Mouse (Mus musculus): Measurements from ENCODE around the gene Ptpn1.

Ptpn1 gene

GRCm38 (mm10) chr2:167963778-167964300, 32.0 kb downstream of the Ptpn1 start:
- in situ Hi-C loops (cut with MboI, MseI), result loop anchor here (25.0 kb wide), 1 partner anchor 623 kb away; no protein-coding TSS in a partner anchor

DNA sequence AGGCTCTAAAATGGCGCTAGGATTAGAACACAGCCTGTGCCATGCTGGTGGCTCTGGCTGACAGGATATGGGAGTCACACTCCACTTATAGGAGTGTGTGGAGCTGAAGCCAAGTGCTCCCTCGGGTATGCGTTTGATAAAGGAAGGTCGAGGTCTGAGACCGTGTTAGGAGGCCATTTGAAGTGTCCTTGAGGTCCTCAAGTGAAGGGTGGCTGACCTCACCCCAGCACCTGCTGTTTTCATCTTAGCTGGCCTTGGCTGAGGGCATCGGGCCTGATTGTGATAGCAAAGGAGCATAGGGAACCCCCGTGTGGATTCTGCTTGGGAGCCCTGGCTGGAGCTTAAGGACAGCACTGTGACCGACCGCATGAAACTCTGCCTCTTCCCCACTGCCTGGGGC, 32.5 kb downstream of the Ptpn1 start:
- in situ Hi-C loops (cut with MboI, MseI), result loop anchor here (25.0 kb wide), 1 partner anchor 623 kb away; no protein-coding TSS in a partner anchor

DNA sequence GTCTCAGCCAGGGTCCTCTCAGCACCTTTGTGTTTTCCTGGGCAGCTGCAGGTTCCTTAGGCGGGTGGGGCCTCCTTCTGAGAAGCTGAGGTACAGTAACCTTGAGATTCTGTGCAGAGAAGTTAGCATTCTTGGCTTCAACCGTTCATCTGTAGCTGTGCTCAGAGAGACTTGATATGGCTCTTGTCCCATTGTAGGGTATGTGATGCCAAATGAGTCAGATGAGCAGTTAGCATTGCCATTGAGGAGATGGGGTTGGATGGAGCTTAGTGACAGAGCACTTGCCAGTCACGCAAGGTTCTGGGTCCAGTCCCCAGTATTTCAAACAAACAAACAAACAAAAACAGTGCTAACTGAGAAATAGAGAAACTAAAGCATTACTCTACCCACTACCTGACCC, 34.1 kb downstream of the Ptpn1 start:
- in situ Hi-C loops (cut with MboI, MseI), result loop anchor here (25.0 kb wide), 1 partner anchor 621 kb away; no protein-coding TSS in a partner anchor

- in situ Hi-C loops (cut with MboI, MseI), result loop anchor here (25.0 kb wide), 1 partner anchor 619 kb away; no protein-coding TSS in a partner anchor
Observed at GRCm38 (mm10) chr2:167968504-167968903, 36.6 kb downstream of the Ptpn1 start.

- in situ Hi-C loops (cut with MboI, MseI), result loop anchor here (25.0 kb wide), 1 partner anchor 617 kb away; no protein-coding TSS in a partner anchor
Observed at GRCm38 (mm10) chr2:167969851-167970541, 38.1 kb downstream of the Ptpn1 start.

DNA sequence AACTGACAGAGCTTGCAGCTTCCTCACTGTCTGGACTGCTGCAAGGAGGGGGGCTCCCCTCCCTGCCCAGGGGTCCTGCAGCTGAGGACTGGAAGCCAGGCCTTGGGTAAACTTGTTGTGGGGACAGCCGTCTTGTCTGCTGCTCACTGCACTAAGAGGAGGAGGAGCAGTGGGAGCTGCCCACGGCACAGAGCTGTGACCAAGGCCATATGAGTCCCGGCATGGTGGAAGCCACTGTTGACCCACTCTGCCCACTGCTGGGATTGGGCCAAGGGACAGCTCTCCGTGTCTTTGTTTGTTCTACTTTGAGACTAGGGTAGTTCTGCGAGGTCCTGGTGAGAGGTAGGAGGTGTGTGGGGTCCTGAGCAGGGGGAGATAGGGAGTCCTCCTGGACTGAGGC, 40.3 kb downstream of the Ptpn1 start:
- in situ Hi-C loops (cut with MboI, MseI), result loop anchor here (25.0 kb wide), 1 partner anchor 615 kb away; no protein-coding TSS in a partner anchor

GRCm38 (mm10) chr2:167972809-167973208, 41.0 kb downstream of the Ptpn1 start:
- in situ Hi-C loops (cut with MboI, MseI), result loop anchor here (25.0 kb wide), 1 partner anchor 614 kb away; no protein-coding TSS in a partner anchor

GRCm38 (mm10) chr2:167975746-167976145, 43.9 kb downstream of the Ptpn1 start:
- in situ Hi-C loops (cut with MboI, MseI), result no loop called here

GRCm38 (mm10) chr2:167978271-167978670, 46.4 kb downstream of the Ptpn1 start:
- in situ Hi-C loops (cut with MboI, MseI), result no loop called here

DNA sequence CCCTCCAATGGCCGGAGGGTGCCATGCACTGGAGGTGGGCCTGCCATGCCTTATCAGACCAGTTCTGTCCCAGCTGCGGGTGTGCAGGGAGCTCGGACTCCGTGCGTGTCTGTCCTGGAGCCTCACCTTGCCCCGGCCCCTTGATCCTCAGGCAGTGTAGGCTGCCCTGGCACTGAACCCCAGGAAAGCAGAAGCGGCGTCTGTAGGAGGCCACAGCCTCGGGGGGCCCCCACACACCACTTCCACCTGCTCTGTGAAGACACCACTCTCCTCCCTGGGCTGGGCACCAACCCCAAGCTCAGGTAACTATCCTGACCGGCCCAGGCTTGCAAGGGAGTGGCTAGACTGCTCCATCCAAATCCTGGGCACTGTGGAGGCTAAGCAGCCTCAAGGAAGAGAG, 48.5 kb downstream of the Ptpn1 start:
- in situ Hi-C loops (cut with MboI, MseI), result no loop called here

DNA sequence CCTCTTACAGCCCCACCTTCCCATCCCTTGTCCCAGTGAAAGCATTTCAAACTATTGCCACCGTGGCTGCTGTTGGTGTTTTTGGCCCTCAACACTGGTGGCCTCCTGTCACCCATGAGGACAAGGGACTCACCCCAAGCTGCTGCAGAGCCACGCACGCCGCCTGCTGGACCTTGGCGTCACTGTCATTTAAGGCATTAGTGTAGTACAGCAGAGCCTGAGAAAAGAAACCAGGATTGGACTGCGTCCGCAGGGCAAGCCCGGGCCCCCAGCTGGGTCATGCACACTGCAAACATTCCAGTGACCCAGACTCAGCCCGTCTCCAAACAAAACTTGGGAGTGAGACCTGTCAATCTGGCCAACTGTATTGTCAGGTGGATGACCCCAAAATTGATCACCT, 50.8 kb downstream of the Ptpn1 start:
- in situ Hi-C loops (cut with MboI, MseI), result no loop called here

GRCm38 (mm10) chr2:167984371-167984770, 52.5 kb downstream of the Ptpn1 start:
- in situ Hi-C loops (cut with MboI, MseI), result no loop called here

DNA sequence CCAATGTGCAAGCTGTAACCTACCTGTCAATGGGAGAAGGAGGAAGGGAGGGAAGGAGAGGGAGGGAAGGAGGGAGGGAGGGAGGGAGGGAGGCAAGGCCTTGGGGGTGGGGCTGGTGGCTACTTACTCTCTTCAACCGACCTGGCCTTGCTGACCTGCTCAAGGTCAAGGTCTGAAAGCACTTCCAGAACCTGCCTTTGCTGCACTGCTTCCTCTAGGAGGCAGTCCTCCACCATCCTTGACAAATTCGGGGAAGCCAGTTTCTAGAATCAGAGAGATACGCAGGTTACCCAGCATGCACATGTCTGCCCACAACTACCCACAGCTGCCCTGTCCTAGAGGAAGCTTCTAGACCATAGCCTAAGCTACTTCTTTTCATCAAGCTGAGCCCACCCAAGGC, 53.1 kb downstream of the Ptpn1 start:
- in situ Hi-C loops (cut with MboI, MseI), result no loop called here

GRCm38 (mm10) chr2:167986762-167987161, 54.9 kb downstream of the Ptpn1 start:
- in situ Hi-C loops (cut with MboI, MseI), result no loop called here

DNA sequence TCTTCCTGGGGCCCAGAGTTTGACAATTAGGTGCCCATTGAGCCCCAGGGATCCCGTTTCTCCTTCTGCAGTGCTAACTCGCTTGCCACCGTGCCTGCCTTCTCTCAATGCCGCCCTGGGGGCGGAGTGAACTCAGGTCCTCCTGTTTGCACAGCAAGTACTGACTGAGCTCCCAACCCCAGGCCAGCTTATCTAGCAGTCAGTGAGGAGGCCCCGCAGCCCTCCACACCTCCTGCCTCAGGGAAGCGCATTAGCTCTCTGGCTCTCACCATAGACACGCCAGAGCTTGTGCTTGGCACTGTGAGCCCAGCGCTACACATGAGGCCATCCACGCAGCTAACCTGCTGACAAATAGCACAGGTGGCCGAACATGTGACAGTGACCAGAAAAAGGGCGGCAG, 55.8 kb downstream of the Ptpn1 start:
- in situ Hi-C loops (cut with MboI, MseI), result no loop called here

DNA sequence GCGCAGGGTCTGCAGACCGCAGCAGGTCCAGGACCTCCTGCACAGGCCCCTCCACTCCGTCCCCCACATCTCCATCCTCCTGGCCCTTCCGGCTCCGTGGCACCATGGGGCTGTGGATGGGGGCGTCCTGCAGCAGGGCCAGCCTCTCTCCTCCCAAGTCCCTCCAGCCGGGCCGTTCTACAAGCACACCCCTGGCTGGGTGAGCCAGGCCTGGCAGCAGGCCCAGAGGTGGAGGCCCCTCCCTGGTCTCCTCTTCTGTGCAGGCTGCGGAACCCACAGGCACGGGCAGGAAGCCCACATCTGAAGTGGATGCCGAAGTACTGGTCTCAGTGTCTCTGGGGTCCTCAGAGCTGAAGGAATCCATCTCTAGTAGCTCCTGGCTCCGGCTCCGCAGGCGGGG, 57.5 kb downstream of the Ptpn1 start:
- in situ Hi-C loops (cut with MboI, MseI), result no loop called here

DNA sequence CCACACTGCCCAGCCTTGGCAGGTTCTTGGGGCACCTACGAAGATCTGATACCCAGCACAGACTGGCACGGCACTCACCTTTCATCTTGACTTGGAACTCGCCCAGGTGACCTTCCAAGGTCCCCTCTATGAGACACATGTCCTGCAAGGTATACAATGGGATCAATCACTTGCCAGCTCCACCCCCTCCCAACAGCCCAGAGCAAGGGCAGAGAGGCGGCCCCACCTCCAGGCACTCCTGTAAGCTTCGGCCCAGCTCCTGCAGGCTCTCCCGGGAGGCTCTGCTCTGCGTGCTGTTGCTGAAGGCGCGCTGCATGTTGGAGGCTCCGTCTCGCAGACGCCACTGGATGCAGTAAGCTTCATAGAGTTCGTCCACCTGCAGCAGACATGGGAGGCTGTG, 61.4 kb downstream of the Ptpn1 start:
- in situ Hi-C loops (cut with MboI, MseI), result no loop called here

DNA sequence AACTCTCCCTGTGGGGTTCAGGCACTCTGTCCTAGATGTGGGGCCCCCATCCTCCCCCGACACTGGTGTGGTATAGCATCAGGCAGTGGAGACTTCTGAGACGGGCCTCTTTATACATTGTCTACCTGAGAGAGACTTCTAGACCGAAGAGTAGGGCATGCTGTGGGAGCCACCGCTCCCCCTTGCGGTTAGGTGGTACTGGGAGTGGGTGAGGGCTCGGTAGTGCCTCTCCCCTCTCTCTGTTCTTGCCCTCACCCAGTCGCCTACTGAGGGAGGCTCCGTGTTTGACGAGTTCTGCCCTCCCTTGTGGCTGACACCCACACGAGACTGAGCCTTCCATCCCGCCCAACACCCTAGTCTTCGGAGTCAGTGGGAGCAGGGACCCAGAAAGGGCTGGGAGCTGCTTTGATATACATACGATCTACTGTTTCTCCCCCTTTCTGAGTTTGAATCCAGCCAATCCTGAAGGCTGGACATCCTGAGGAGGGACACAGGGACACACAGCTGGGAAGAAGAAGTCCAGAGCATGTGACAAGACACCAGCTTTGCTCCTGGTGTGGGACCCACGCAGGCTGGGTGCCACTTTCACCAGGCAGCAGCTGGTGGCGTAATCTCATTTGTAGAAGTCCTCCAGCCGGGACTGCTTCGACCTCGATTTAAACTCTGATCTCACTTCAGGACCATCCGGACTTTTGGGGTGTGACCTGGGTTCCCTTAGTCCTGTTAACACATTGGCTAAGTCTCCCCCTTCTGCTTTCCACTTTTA, 64.2 kb downstream of the Ptpn1 start:
- in situ Hi-C loops (cut with MboI, MseI), result no loop called here

DNA sequence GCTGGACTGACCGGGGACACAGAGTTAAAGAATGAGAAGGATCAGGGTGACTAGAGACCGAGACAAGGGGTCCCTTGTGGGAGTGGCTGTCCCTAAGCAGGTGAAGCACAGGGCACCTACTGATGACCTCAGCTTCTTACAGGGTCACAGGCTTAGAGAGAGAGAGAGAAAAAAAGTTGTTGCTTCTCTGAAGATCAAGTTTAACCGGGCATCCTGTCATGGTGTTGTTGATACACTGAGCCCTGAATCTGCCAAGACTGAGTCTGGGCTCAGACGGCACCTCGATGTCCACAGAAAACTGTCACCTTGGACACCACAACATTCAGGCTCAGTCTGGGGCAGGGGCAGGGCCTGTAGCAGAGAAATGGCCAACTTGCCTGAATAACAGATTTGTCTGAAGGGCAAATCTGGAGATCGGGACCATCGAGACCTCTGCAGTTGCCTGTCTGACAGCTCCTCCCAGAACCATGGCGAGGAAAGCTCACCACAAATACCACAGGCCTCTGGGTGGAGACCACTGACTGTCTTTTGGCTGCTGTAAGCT, 64.9 kb downstream of the Ptpn1 start:
- in situ Hi-C loops (cut with MboI, MseI), result no loop called here

GRCm38 (mm10) chr2:167997562-167997961, 65.7 kb downstream of the Ptpn1 start:
- in situ Hi-C loops (cut with MboI, MseI), result no loop called here

DNA sequence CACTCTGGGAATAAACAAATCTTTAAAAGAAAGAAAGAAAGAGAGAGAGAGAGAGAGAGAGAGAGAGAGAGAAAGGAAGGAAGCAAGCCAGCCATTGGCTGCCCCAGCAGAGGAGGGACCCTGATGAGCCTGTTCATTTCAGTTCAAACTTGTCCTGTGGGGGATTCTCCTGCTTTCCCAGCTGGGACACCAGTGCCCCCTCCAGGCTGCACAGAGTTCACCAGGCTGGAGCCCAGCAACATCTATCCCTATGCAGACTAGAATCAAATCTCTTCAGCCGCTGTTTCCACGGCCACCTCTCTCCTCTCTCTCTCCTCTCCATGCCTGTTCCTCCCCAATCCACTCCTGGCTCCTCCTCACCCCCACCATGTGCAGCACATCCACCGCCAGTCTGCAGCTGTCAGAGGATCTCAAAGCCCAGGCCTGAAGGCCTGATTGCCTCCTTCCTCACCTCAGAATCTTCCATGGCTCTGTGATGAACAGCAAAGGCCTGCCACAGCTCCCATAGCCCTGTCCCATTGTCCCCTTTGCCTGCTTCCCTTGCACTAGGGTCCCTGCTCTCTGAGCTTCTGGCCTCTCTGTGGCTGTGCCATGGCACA, 67.4 kb downstream of the Ptpn1 start:
- in situ Hi-C loops (cut with MboI, MseI), result no loop called here

- in situ Hi-C loops (cut with MboI, MseI), result no loop called here
Observed at GRCm38 (mm10) chr2:168002188-168002587, 70.3 kb downstream of the Ptpn1 start.

Data from regulatory T cell (primary cell).